Mouse (Mus musculus): Measurements from ENCODE around the gene Tanc2.

- TF ChIP-seq GATA1 (IDR thresholded peaks at IDR 0.05; ENCODE audit: low read length) (no peak), TAL1 (IDR thresholded peaks at IDR 0.05; ENCODE audit: low read length) (no peak)
Observed at GRCm38 (mm10) chr11:105548383-105548782, 41.4 kb upstream of the Tanc2 start.

All from erythroblast, embryonic 14.5 days (primary cell).